Mouse (Mus musculus) liver, adult (tissue): Measurements from ENCODE around the gene Foxo6.

Source experiments
- GATA4 ChIP-seq: IDR thresholded peaks from 2 replicates; pipeline ENCODE4 v1.6.1; 2014; ENCODE audit warnings: mild to moderate bottlenecking, low read length; ENCODE audit not compliant: insufficient replicate concordance

Foxo6 gene

DNA sequence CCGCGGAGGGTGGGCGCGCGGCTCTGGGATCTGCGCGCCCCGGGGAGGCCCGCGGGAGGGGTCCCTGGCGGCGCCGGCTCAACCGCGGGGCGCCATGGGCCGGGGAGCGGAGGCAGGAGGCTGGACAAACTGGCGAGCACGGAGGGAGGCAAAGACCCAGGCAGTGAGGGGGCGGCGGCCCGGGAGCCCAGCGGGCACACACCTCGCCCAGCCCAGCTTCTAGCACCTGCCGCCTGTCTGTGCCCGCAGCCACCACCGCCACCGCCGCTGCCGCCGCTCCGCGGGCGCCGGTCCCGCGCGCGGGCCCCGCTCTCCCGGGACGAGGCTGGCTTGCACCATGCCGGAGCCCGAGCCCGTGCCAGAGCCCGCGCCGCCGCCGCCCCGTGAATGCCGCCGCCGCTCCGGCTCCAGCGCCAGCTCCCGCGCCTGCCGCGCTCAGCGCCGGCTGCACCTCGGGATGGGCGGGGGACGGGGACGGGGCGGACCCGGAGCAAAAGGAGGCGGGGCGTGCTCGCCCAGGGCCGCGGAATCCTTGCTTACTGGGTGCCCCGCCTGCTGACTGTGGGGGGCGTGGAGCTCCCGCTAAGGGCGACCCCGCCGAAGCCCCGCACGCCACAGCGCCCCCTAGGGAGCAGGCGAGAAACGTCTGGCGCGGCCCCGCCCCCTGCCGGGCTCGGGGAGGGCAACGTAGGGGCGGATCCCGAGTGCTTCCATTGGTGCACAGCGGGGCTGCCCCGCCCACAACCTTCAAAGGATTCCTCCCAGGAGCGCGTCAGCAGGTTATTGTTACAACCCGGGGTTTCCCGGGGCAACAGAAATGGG is at the start of gene Foxo6:
Gene Foxo6, minus strand, starts transcription at position 60 of the 822 bp plus-strand sequence.
- no peak for TF ChIP-seq GATA4

- TF ChIP-seq GATA4, result no peak
Observed at GRCm38 (mm10) chr4:120334316-120334715, 47.2 kb upstream of the Foxo6 start.

DNA sequence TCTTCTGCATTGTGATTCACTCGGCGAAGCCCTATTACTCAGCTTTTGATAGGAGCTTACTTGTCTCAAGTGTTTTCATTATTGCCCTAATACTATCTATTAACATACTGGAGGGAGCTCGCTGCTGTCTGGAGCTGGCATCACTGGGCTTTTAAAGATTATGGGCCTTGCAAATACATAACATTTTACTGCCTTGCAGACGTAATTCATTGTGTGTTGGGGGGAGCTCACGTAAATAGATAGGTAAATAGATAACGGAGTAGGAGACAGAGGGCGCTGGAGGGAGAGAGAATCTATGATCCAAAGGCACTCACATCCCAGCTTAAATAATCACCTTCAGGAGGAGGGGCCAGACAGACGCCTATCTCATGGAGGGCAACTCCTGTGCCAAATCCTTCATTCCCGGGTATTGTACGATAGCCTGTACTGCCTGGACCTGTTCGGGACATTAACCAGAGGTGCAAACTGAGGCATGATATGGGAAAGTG is 45.8 kb upstream of the Foxo6 start:
- TF ChIP-seq GATA4, result no peak

- no peak for TF ChIP-seq GATA4
Observed at GRCm38 (mm10) chr4:120332405-120332933, 45.3 kb upstream of the Foxo6 start.

DNA sequence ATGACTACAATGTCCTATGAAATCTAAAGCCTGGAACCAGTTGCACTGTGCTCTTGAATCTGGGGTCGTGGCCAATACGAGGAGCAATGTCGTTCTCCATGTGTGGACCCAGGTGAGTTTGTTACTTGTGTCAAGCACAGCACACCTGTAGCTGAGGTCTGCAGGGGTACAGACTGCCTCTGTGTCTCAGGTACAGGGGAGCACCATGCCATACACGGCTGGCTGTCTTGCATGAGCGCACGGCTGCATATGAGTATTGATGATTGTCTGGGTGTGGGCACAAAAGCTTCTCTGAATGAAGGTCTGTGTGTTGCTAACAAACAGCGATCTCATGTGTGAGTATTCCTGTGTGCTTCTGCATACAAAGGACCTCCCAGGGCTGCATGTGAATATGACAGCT is 44.8 kb upstream of the Foxo6 start:
- no peak for TF ChIP-seq GATA4

GRCm38 (mm10) chr4:120331541-120331940 is 44.4 kb upstream of the Foxo6 start:
- no peak for TF ChIP-seq GATA4

DNA sequence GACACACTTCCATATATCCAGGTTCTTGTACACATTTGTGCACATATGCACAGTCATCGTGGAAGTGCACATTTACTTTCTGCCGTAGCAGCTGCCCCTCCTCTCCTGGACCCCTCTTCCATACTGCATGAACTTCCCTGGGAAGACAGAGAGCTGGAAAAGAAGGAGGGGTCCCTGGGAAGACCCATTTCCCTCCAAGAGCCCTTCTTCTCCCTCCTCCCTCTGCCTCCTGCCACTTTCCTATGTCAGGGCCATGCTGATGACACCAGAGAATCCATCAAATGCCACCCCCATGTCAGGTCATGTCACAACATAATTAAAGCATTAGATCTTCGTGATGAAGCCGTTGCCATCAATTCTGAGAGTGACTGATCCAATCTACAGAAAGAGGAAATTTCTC is 38.6 kb upstream of the Foxo6 start:
- TF ChIP-seq GATA4, result no peak

GRCm38 (mm10) chr4:120325051-120325450 is 37.9 kb upstream of the Foxo6 start:
- TF ChIP-seq GATA4, result no peak

- TF ChIP-seq GATA4, result no peak
Observed at GRCm38 (mm10) chr4:120323858-120324257, 36.7 kb upstream of the Foxo6 start.

GRCm38 (mm10) chr4:120323198-120323597 is 36.0 kb upstream of the Foxo6 start:
- TF ChIP-seq GATA4, result no peak

- no peak for TF ChIP-seq GATA4
Observed at GRCm38 (mm10) chr4:120317541-120317940, 30.4 kb upstream of the Foxo6 start.

- no peak for TF ChIP-seq GATA4
Observed at GRCm38 (mm10) chr4:120316716-120317115, 29.6 kb upstream of the Foxo6 start.

DNA sequence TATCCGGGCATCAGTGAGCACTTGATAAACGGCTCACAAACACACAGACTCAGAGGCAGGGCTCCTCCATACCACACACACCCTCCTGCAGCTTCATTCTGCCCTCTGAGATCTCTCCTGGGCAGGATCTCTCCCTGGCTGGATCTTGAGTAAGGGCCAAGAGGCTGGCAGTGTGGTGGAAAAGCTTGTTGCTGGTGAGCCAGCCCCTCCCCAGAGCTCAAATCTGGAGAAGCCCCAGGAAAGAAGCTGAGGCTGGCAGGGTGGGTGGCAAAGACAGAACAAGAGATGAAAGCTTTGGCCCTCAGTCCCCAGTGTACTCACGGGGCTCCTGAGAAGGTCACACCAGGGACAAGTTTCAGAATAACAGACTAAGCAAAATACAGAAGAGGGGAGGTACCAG is 27.4 kb upstream of the Foxo6 start:
- TF ChIP-seq GATA4, result no peak

GRCm38 (mm10) chr4:120313309-120313708 is 26.2 kb upstream of the Foxo6 start:
- TF ChIP-seq GATA4, result no peak

- no peak for TF ChIP-seq GATA4
Observed at GRCm38 (mm10) chr4:120304580-120304979, 17.4 kb upstream of the Foxo6 start.

DNA sequence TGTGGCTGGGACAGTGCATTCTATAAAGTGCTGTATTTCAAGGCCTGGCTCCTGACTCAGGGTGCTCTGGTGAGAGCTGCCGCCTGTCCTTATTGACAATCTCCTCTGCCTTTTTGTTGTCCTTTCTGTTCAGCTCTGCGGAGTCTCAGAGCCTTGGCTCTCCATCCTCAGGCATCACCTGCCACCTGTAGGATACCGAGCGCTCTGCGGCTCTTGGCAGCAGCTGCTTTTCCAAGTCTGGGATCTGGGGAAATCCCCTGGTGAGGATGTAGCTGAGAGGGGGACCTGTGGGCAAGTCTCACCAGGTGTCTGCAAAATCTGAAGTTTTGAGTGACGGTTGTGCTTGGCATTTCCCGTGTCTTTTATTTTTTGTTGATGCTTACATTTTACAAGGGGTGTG is 12.1 kb upstream of the Foxo6 start:
- TF ChIP-seq GATA4, result no peak
